Mouse (Mus musculus): ENCODE data around the gene Gm20388.

DNA sequence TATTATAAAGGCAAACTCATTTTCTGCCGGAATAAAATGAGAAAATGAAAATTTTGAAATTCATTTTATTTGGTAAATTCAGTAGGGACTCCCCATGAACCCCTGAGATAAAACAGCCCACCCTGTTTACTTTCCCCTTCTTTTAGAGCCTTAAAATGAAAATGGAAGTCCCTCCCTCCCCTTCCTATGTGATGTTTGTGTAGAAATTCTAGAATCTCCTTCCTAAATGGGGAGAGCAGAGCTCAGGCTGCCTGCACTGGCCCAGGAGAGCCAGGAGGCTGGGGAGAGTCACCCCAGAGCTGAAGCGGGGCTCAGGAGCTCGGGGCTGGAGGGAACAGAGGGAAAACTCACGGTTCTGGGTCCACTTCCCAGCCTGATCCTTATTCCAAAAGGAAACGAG, 1484.0 kb downstream of the Gm20388 start:
- TF ChIP-seq EP300 (IDR thresholded peaks at IDR 0.05; ENCODE audit: low read depth) (no peak), CTCF (IDR thresholded peaks at IDR 0.05; ENCODE audit: low read depth) (no peak)
